Mouse (Mus musculus): Measurements from ENCODE around the gene Hmcn2. TPM values are rescaled to one million over a fixed set of nuclear protein-coding genes. Genes with fewer than 3 reads are reported as not detected.

The Hmcn2 gene
- total and polyA plus RNA-seq, 3 experiments, result 1.0 to 5.7 (median 2.1) TPM

DNA sequence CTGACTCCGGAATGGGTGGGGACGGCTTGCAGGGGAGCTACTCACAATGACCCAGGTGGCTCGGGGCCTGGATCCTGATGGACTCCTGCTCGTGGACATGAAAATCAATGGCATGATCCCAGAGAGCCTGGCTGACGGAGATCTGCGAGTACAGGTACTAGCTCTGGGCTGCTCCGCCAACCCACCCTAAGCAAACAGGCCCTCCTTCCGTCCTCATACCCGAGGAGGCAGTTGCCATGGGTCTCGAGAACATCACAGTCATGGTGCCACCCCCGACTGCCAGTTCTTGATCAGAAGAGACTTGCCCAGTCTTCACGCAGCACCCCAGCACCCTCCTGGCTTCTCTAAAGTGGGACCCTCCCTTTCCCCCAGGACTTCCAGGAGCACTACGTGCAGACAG, 138.8 kb downstream of the Hmcn2 start:
- H3K4me2 ChIP-seq (ENCODE audit: insufficient read depth, low read depth, poor library complexity, severe bottlenecking), result no peak overlapping the region
- H3K27ac ChIP-seq (ENCODE audit: insufficient read depth, low read depth), result no peak overlapping the region
- H3K36me3 ChIP-seq (replicated peaks in 1 of 2; ENCODE audit: control insufficient read depth in 1 of 2, insufficient read depth in 1 of 2, low read length in 1 of 2), result peaks cover 12 to 50% of the 10 kb centered on the region in 2 experiments
- H3K9me3 ChIP-seq (replicated peaks; ENCODE audit: low read length), result no peaks in the 10 kb centered on the region
- TF ChIP-seq POLR2AphosphoS2 (IDR thresholded peaks at IDR 0.05; ENCODE audit: low read depth, low read length) (no peak), SMC3 (IDR thresholded peaks at IDR 0.05; ENCODE audit: low read depth, low read length) (no peak), JUN (IDR thresholded peaks at IDR 0.05; ENCODE audit: insufficient read depth, low read depth, low read length) (no peak), HCFC1 (IDR thresholded peaks at IDR 0.05; ENCODE audit: low read depth, low read length) (no peak), UBTF (IDR thresholded peaks at IDR 0.05; ENCODE audit: low read depth, low read length) (no peak), ZNF384 (IDR thresholded peaks at IDR 0.05; ENCODE audit: low read depth, low read length) (no peak), ZKSCAN1 (IDR thresholded peaks at IDR 0.05; ENCODE audit: borderline replicate concordance, low read depth, low read length) (no peak), ZMIZ1 (IDR thresholded peaks at IDR 0.05; ENCODE audit: low read depth, low read length) (no peak), MAX (IDR thresholded peaks at IDR 0.05; ENCODE audit: low read length) (no peak), PAX5 (IDR thresholded peaks at IDR 0.05; ENCODE audit: low read length) (no peak), USF1 (IDR thresholded peaks at IDR 0.05; ENCODE audit: low read depth, low read length) (no peak), MAZ (IDR thresholded peaks at IDR 0.05; ENCODE audit: low read depth, low read length) (no peak), TBP (conservative IDR thresholded peaks at IDR 0.05; ENCODE audit: low read depth, low read length) (no peak), KAT2A (IDR thresholded peaks at IDR 0.05; ENCODE audit: insufficient replicate concordance, low read length) (no peak), ETS1 (conservative IDR thresholded peaks at IDR 0.05; ENCODE audit: low read depth, low read length) (no peak), CTCF (conservative IDR thresholded peaks at IDR 0.05 in 1 of 2, IDR thresholded peaks at IDR 0.05 in 1 of 2; ENCODE audit: low read depth in 2 of 2, low read length in 2 of 2) (no peak)
- no peaks in the 10 kb centered on the region for H3K27me3 ChIP-seq (replicated peaks)
- H3K79me2 ChIP-seq (replicated peaks; ENCODE audit: control insufficient read depth, extremely low read depth, insufficient read depth, poor library complexity, severe bottlenecking), result peaks cover 5% of the 10 kb centered on the region
- dilution Hi-C loops (cut with MboI; ENCODE audit: extremely low pct_ligation_motif_present, extremely low pct_unique_long_range_greater_than_20kb, low sequenced_read_pairs), result no loop called here
- H3K4me3 ChIP-seq (replicated peaks in 1 of 3; ENCODE audit: low read depth in 2 of 3, low read length in 2 of 3, poor library complexity in 1 of 3), result peak overlapping the region in 1 of 3 experiments; percentile 76
- H3K9ac ChIP-seq (ENCODE audit: insufficient read depth, low read depth), result no peak overlapping the region
- no peak for DNase-seq (ENCODE audit: extremely low read depth)
- H3K4me1 ChIP-seq (ENCODE audit: control insufficient read depth in 1 of 2, insufficient read depth in 2 of 2), result peaks cover 27 to 73% of the 10 kb centered on the region in 2 experiments
- in situ Hi-C loops (cut with MboI; ENCODE audit: low pct_ligation_motif_present, low pct_unique_long_range_greater_than_20kb, low sequenced_read_pairs), result loop anchor here (25.0 kb wide), 1 partner anchor 391 kb away; no protein-coding TSS in a partner anchor

DNA sequence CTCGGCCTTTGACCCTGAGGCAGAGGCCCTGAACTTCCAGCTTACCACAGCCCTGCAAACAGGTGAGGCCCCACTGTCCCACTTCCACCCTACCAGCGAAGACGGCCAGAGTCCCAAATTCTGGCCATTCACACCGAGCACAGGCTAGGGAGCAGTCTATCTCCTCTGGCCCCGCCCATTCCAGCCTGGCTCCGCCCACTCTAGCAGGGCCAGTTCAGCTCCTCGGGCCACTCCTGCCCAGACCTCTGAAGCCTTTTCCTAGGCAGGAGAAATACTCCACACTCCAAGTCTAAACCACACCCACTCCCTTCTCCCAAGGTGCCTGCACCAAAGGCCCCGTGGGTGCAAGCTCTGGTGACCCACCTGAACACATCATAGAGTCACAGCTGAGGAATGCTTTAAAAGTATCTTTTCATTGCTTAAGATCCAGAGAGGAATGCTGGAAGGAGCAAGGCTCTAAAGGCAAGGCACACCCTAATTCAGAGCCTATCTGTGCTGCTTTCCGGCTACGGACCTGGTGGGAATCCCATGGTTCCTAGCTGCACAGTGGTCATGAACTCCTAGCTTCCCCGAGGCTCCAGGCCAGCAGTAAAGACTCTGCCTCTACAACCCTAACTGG, 139.5 kb downstream of the Hmcn2 start:
- H3K27me3 ChIP-seq (replicated peaks), result no peaks in the 10 kb centered on the region

More for the DNA sequence above, 139.5 kb downstream of the Hmcn2 start:
- Histone ChIP-seq H3K4me1 (ENCODE audit: control insufficient read depth in 1 of 2, insufficient read depth in 2 of 2) (peaks cover 27 to 75% of the 10 kb centered on the region in 2 experiments), H3K79me2 (replicated peaks; ENCODE audit: control insufficient read depth, extremely low read depth, insufficient read depth, poor library complexity, severe bottlenecking) (peaks cover 5% of the 10 kb centered on the region), H3K36me3 (replicated peaks in 1 of 2; ENCODE audit: control insufficient read depth in 1 of 2, insufficient read depth in 1 of 2, low read length in 1 of 2) (peaks cover 12 to 56% of the 10 kb centered on the region in 2 experiments), H3K27ac (ENCODE audit: insufficient read depth, low read depth) (peak overlapping the region; percentile 85), H3K9me3 (replicated peaks; ENCODE audit: low read length) (no peaks in the 10 kb centered on the region), H3K9ac (ENCODE audit: insufficient read depth, low read depth) (peak overlapping the region; percentile 49), H3K4me2 (ENCODE audit: insufficient read depth, low read depth, poor library complexity, severe bottlenecking) (peak overlapping the region; percentile 65), H3K4me3 (replicated peaks in 1 of 3; ENCODE audit: low read depth in 2 of 3, low read length in 2 of 3, poor library complexity in 1 of 3) (peak overlapping the region; percentile 61 to 76 (median 62))
- dilution Hi-C loops (cut with MboI; ENCODE audit: extremely low pct_ligation_motif_present, extremely low pct_unique_long_range_greater_than_20kb, low sequenced_read_pairs) (no loop called here), in situ Hi-C loops (cut with MboI; ENCODE audit: low pct_ligation_motif_present, low pct_unique_long_range_greater_than_20kb, low sequenced_read_pairs) (loop anchor here (25.0 kb wide), 1 partner anchor 391 kb away; no protein-coding TSS in a partner anchor)
- no peak for DNase-seq (ENCODE audit: extremely low read depth)
- TF ChIP-seq PAX5 (IDR thresholded peaks at IDR 0.05; ENCODE audit: low read length) (no peak), GABPA (IDR thresholded peaks at IDR 0.05; ENCODE audit: insufficient replicate concordance, low read depth, low read length) (no peak), POLR2A (IDR thresholded peaks at IDR 0.05; ENCODE audit: low read depth, low read length) (peak; percentile 45; the same call in 1 of the 2 replicates), TCF12 (IDR thresholded peaks at IDR 0.05; ENCODE audit: low read depth, low read length) (no peak), ETS1 (conservative IDR thresholded peaks at IDR 0.05; ENCODE audit: low read depth, low read length) (no peak)
